In the genomic region with DNA sequence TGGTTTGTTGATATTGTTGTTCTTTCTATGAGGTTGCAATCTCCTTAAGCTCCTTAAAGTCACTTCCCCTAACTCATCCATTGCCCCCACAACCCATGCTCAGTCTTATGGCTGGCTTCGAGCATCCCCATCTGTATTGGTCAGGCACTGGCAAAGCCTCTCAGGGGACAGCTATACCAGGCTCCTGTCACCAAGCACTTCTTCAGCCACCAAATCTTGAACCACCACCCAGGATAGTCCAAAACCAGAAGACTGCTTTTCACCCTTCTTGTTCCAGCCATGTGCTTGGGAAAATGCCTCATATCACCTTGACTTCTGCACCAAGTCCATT, we compare ENCODE assay signal across 14 mouse cellular contexts. TPM values are rescaled to one million over a fixed set of nuclear protein-coding genes. Genes with fewer than 3 reads are reported as not detected.
DNase-seq lines count a peak whose midpoint lies in the region; ATAC-seq lines count a peak whose summit lies in the region.
"Had no signal": no experiment of that assay in that cellular context is flagged by ENCODE, and none has a peak within 500 bp of the region (broad histone marks: within the 10 kb centered on the region; RNA-seq: fewer than 3 reads in every experiment).

No protein-coding gene starts in this region.

- H3K4me1 ChIP-seq in heart, embryonic 16.5 days (ENCODE audit: control insufficient read depth, insufficient read depth, low read length) = peaks cover 21% of the 10 kb centered on the region
- peaks cover 22% of the 10 kb centered on the region for H3K4me1 ChIP-seq in limb, embryonic 13.5 days
- H3K4me1 ChIP-seq in limb, embryonic 10.5 days = peaks cover 10% of the 10 kb centered on the region
- peaks cover 4% of the 10 kb centered on the region for H3K4me1 ChIP-seq in neural tube, embryonic 13.5 days (replicated peaks)
- H3K4me1 ChIP-seq in neural tube, embryonic 15.5 days = peaks cover 5% of the 10 kb centered on the region; the same call in 1 of the 2 replicates

- no peaks in the 10 kb centered on the region for H3K27me3 ChIP-seq in heart, embryonic 16.5 days (ENCODE audit: control insufficient read depth, insufficient read depth, low read length)
- H3K27me3 ChIP-seq in limb, embryonic 13.5 days = no peaks in the 10 kb centered on the region
- no peaks in the 10 kb centered on the region for H3K27me3 ChIP-seq in limb, embryonic 10.5 days (ENCODE audit: low read depth, poor library complexity, severe bottlenecking)
- no peaks in the 10 kb centered on the region for H3K27me3 ChIP-seq in neural tube, embryonic 13.5 days
- no peaks in the 10 kb centered on the region for H3K27me3 ChIP-seq in neural tube, embryonic 15.5 days (replicated peaks)
- H3K27me3 ChIP-seq: limb, embryonic 15.5 days had no signal

- H3K4me2 ChIP-seq in heart, embryonic 16.5 days (ENCODE audit: low read depth, low read length) = no peak overlapping the region
- no peak overlapping the region for H3K4me2 ChIP-seq in limb, embryonic 13.5 days (replicated peaks)
- H3K4me2 ChIP-seq in neural tube, embryonic 13.5 days = no peak overlapping the region
- no peak overlapping the region for H3K4me2 ChIP-seq in neural tube, embryonic 15.5 days
- H3K4me2 ChIP-seq: limb, embryonic 15.5 days had no signal

- 85% methylated on average over 1 of the region's 1 CpGs for WGBS in heart, embryonic 16.5 days
- 85% methylated on average over 1 of the region's 1 CpGs for WGBS in limb, embryonic 13.5 days
- WGBS in limb, embryonic 10.5 days = 92% methylated on average over 1 of the region's 1 CpGs
- WGBS in neural tube, embryonic 13.5 days = 95% methylated on average over 1 of the region's 1 CpGs
- 92% methylated on average over 1 of the region's 1 CpGs for WGBS in neural tube, embryonic 15.5 days

- no peak overlapping the region for H3K9ac ChIP-seq in heart, embryonic 16.5 days (ENCODE audit: low read length)
- H3K9ac ChIP-seq in limb, embryonic 13.5 days = no peak overlapping the region
- no peak overlapping the region for H3K9ac ChIP-seq in neural tube, embryonic 13.5 days
- no peak overlapping the region for H3K9ac ChIP-seq in neural tube, embryonic 15.5 days (replicated peaks)
- H3K9ac ChIP-seq: limb, embryonic 15.5 days; liver, postnatal 0 days had no signal

- ATAC-seq in heart, embryonic 16.5 days (replicated peaks; ENCODE audit: extremely low read depth, insufficient read depth, low FRiP score) = 0 out of 2 replicates have a peak, but pooled peaks have one; percentile 10
- 0 out of 2 replicates have a peak, but pooled peaks have one; percentile 7 for ATAC-seq in limb, embryonic 13.5 days (ENCODE audit: low FRiP score, low read depth)
- 0 out of 2 replicates have a peak, but pooled peaks have one; percentile 41 for ATAC-seq in neural tube, embryonic 13.5 days (ENCODE audit: low read depth)
- no peak for ATAC-seq in neural tube, embryonic 15.5 days (ENCODE audit: low FRiP score)

- DNase-seq in heart, postnatal 4 days = no peak
- DNase-seq in limb, embryonic 10.5 days (ENCODE audit: low spot score) = no peak
- no peak for DNase-seq in gastrocnemius, adult 8-10 months (ENCODE audit: low spot score in 2 of 2)

- peaks cover 2% of the 10 kb centered on the region; the same call in 1 of the 2 replicates for H3K9me3 ChIP-seq in heart, embryonic 16.5 days (replicated peaks; ENCODE audit: control insufficient read depth, low read length)
- peaks cover 14% of the 10 kb centered on the region; the same call in 1 of the 2 replicates for H3K9me3 ChIP-seq in limb, embryonic 13.5 days
- H3K9me3 ChIP-seq in limb, embryonic 10.5 days (replicated peaks) = no peaks in the 10 kb centered on the region; the same call in 1 of the 2 replicates
- H3K9me3 ChIP-seq in neural tube, embryonic 13.5 days = no peaks in the 10 kb centered on the region
- H3K9me3 ChIP-seq in neural tube, embryonic 15.5 days (replicated peaks) = no peaks in the 10 kb centered on the region
- H3K9me3 ChIP-seq: limb, embryonic 15.5 days had no signal

- no peak overlapping the region for H3K27ac ChIP-seq in heart, embryonic 16.5 days (ENCODE audit: low read length)
- H3K27ac ChIP-seq in limb, embryonic 13.5 days = no peak overlapping the region
- no peak overlapping the region for H3K27ac ChIP-seq in limb, embryonic 10.5 days
- no peak overlapping the region for H3K27ac ChIP-seq in neural tube, embryonic 13.5 days (replicated peaks)
- no peak overlapping the region for H3K27ac ChIP-seq in neural tube, embryonic 15.5 days (replicated peaks)

- H3K36me3 ChIP-seq in heart, embryonic 16.5 days (ENCODE audit: control insufficient read depth, insufficient read depth) = peaks cover 23% of the 10 kb centered on the region
- H3K36me3 ChIP-seq in limb, embryonic 13.5 days = peaks cover 39% of the 10 kb centered on the region
- H3K36me3 ChIP-seq in limb, embryonic 10.5 days = peaks cover 43% of the 10 kb centered on the region
- no peaks in the 10 kb centered on the region for H3K36me3 ChIP-seq in neural tube, embryonic 13.5 days
- H3K36me3 ChIP-seq in neural tube, embryonic 15.5 days = no peaks in the 10 kb centered on the region

- H3K4me3 ChIP-seq in heart, embryonic 16.5 days (ENCODE audit: low read length) = no peak overlapping the region
- H3K4me3 ChIP-seq in limb, embryonic 13.5 days = no peak overlapping the region
- H3K4me3 ChIP-seq in limb, embryonic 10.5 days = no peak overlapping the region
- H3K4me3 ChIP-seq in neural tube, embryonic 13.5 days = no peak overlapping the region
- H3K4me3 ChIP-seq in neural tube, embryonic 15.5 days (replicated peaks) = no peak overlapping the region
- H3K4me3 ChIP-seq: limb, embryonic 15.5 days had no signal

RNA-seq across cellular contexts. Expression of gene Igf2r, which starts 41.5 kb away (rescaled TPM):
- polyA plus RNA-seq in heart, embryonic 16.5 days (2015; fragmentation: Nextera tagmentation; extraction: Ambion mirVana) = 98.0 and 133 TPM in 2 replicates
- 100 to 1,000 TPM; 318 TPM for total RNA-seq in heart, postnatal 4 days (2021)
- 48.7 and 51.5 TPM in 2 replicates for polyA plus RNA-seq in limb, embryonic 13.5 days (2015; fragmentation: Nextera tagmentation; extraction: Ambion mirVana)
- polyA plus RNA-seq in limb, embryonic 10.5 days (2016; fragmentation: Nextera tagmentation; extraction: Ambion mirVana) = 30.3 and 35.6 TPM in 2 replicates
- polyA plus RNA-seq in neural tube, embryonic 13.5 days (2015; fragmentation: Nextera tagmentation; extraction: Ambion mirVana) = 11.5 and 13.4 TPM in 2 replicates
- polyA plus RNA-seq in neural tube, embryonic 15.5 days (2015; fragmentation: Nextera tagmentation; extraction: Ambion mirVana) = 10.1 and 12.6 TPM in 2 replicates
- 10 to 100 TPM; 41.4 to 54.3 (median 46.9) TPM for total RNA-seq in gastrocnemius, adult 8-10 months (2022)

RNA-seq across cellular contexts. Expression of gene Mas1, which starts 57.0 kb away (rescaled TPM):
- polyA plus RNA-seq in heart, embryonic 16.5 days (2015; fragmentation: Nextera tagmentation; extraction: Ambion mirVana) = 0.47 and 0.50 TPM in 2 replicates
- under 1 TPM; 0.34 to 0.41 TPM for total RNA-seq in heart, postnatal 4 days (2021)
- 1.7 and 2.4 TPM in 2 replicates for polyA plus RNA-seq in limb, embryonic 13.5 days (2015; fragmentation: Nextera tagmentation; extraction: Ambion mirVana)
- 0.73 and 0.93 TPM in 2 replicates for polyA plus RNA-seq in limb, embryonic 10.5 days (2016; fragmentation: Nextera tagmentation; extraction: Ambion mirVana)
- polyA plus RNA-seq in neural tube, embryonic 13.5 days (2015; fragmentation: Nextera tagmentation; extraction: Ambion mirVana) = 0.14 TPM in 1 of 2 replicates, not detected in the other
- 0.44 and 0.52 TPM in 2 replicates for polyA plus RNA-seq in neural tube, embryonic 15.5 days (2015; fragmentation: Nextera tagmentation; extraction: Ambion mirVana)
- under 1 TPM; 0.22 to 0.35 (median 0.28) TPM for total RNA-seq in gastrocnemius, adult 8-10 months (2022)
- total RNA-seq: adrenal gland, adult 18-20 months; G1E; granulocyte monocyte progenitor cell, adult 5-6 weeks; hematopoietic stem cell, adult 5-6 weeks; megakaryocyte-erythroid progenitor cell, adult 5-6 weeks had no signal
- polyA plus RNA-seq: G1E had no signal
